2 mouse cellular contexts compared by ENCODE assay signal in the genomic region with DNA sequence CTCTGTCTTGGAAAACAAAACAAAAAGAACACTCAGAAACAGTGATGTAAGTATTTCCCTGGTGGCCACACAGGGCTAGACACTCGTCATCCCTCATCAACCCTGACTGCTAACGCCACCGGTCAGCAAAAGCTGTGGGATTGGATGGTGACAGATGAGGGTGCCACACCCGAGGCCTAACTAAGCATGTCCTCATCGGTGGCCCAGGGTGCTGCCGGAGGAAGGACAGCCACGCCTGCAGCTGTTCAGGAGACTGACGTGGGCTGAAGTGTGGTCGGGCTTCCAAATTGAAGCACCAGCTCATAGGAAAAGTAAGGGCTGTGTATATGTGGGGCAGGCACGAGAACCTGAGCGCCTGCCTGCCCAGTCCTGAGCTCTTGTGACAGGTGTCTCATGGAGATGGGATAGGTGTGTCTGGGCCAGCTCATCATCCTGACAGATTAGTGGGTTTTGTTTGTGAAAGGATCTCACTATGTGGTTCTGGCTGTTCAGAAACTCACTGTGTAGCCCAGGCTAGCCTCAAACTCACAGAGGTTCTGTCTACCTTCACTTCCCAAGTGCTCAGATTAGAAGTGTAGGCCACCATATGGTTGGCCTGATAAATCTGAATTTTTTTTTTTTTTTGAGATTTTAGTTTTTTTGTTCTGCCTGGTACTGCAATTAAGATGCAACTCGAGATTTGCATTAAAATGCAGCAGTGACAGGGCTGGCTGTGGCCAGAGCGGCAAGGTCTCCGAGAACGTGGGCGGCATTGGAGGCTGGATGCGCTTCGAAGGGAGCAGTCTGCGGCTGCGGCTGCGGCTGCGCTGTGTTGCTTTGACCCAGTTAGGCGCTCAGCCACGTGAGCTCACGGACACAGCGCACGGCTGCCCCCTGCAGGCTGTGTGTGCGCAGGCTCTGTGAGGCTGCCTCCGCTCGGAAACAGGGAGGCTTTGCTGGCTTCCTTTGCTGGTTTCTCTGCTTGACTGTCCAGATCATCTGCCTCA.
TF ChIP-seq lines count a peak whose summit lies in the region.

No protein-coding gene starts in this region.

TF ChIP-seq in C2C12, 6 proteins besides CTCF, POLR2A, EP300 and RAD21:
- no peak for TF ChIP-seq FOSL1 (IDR thresholded peaks at IDR 0.05; ENCODE audit: insufficient read depth, low read length, poor library complexity, severe bottlenecking)
- TF ChIP-seq USF1 (IDR thresholded peaks at IDR 0.05; ENCODE audit: low read depth) = peak; percentile 62
- TF ChIP-seq MAX (IDR thresholded peaks at IDR 0.05) = peak; percentile 74
- peak; percentile 84 for TF ChIP-seq MYOD1 (IDR thresholded peaks at IDR 0.05; ENCODE audit: control insufficient read depth, insufficient read length, low read depth)

TF ChIP-seq in myocyte, 11 proteins besides CTCF, POLR2A, EP300 and RAD21:
- TF ChIP-seq SRF (IDR thresholded peaks at IDR 0.05; ENCODE audit: control insufficient read depth, insufficient read length, low read depth) (no peak), CEBPB (IDR thresholded peaks at IDR 0.05; ENCODE audit: insufficient read depth, poor library complexity, severe bottlenecking) (no peak), TCF3 (IDR thresholded peaks at IDR 0.05; ENCODE audit: insufficient read length, low read depth) (peak; percentile 66), POLR2AphosphoS2 (IDR thresholded peaks at IDR 0.05; ENCODE audit: insufficient read length, low read depth) (no peak), MYOG (IDR thresholded peaks at IDR 0.05; ENCODE audit: control insufficient read depth in 1 of 3, insufficient read depth in 1 of 3, insufficient read length in 2 of 3, low read depth in 2 of 3) (peak; percentile 66 to 97 (median 85)), MYOD1 (IDR thresholded peaks at IDR 0.05; ENCODE audit: control insufficient read depth in 1 of 3, insufficient read length in 2 of 3, low read depth in 2 of 3) (peak in 2 of 3 experiments; percentile 83 to 94), TCF12 (IDR thresholded peaks at IDR 0.05; ENCODE audit: insufficient read depth, poor library complexity, severe bottlenecking) (no peak), MAX (IDR thresholded peaks at IDR 0.05; ENCODE audit: low read depth) (no peak), E2F4 (IDR thresholded peaks at IDR 0.05; ENCODE audit: insufficient read depth) (no peak), USF1 (IDR thresholded peaks at IDR 0.05; ENCODE audit: low read depth) (peak; percentile 68), REST (IDR thresholded peaks at IDR 0.05; ENCODE audit: insufficient read depth, insufficient read length) (no peak)
